Mouse (Mus musculus): ENCODE data around the gene Pnliprp1.

DNA sequence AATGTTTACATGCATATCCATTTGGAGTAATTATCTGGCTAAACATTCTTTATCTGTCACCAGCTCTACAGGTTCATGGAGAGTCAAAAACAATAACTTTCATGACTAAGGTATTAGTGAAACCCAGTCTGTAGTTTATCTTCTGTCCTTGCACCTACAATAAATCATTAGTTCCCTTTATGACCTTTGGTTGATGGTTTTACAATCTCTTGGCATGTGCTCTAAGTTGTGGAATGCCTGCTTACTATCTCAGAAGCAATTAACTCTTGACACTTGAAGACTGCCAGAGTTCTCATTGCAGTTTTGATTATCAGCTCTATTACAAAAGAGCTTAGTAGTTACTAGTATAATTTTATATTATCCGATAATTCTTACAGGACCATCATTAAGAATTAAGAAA, 39.8 kb upstream of the Pnliprp1 start:
- no peak for TF ChIP-seq CTCF (IDR thresholded peaks at IDR 0.05 in 2 of 3, conservative IDR thresholded peaks at IDR 0.05 in 1 of 3; ENCODE audit: control insufficient read depth in 1 of 3, insufficient read depth in 1 of 3, low read depth in 2 of 3, low read length in 3 of 3, poor library complexity in 1 of 3, severe bottlenecking in 1 of 3)
- no peak for TF ChIP-seq CHD1 (IDR thresholded peaks at IDR 0.05; ENCODE audit: low read depth, low read length)
- TF ChIP-seq MAX (IDR thresholded peaks at IDR 0.05; ENCODE audit: low read length): no peak
- TF ChIP-seq TCF12 (IDR thresholded peaks at IDR 0.05; ENCODE audit: low read depth, low read length): no peak
